Mouse (Mus musculus) 3134 (cell line): ENCODE results near the gene 9630041A04Rik.

Experiments used
- DNase-seq: peaks from one replicate; pipeline ENCODE4 v3.0.0-alpha.2; 2011; ENCODE audit warnings: low spot score; ENCODE audit not compliant: insufficient read length; ENCODE audit errors: extremely low read depth

9630041A04Rik gene

DNA sequence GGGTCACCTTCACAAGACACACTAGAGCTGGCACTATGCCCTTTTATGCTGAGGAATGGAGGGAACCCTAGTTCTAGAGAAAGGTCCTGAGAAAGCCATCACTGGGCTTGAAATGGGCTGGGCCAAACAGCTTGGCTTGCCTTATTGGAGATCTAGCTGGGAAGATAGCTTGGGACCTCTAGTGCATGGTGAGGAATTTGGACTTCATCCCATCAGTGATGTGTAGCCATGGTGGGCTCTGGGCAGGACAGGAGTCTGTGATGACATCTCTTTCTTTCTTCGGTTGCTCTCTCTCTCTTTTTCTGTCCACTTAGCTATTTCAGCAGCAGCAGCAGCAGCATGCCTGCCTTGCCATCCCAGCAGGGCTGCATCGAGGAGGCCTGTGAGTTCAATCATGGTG lies 53.4 kb downstream of the 9630041A04Rik start:
- DNase-seq, result no peak

- no peak for DNase-seq
These were observed 57.1 kb downstream of the 9630041A04Rik start for GRCm38 (mm10) chr9:101918771-101919170.

- no peak for DNase-seq
These were observed 57.7 kb downstream of the 9630041A04Rik start for GRCm38 (mm10) chr9:101919324-101919723.

DNA sequence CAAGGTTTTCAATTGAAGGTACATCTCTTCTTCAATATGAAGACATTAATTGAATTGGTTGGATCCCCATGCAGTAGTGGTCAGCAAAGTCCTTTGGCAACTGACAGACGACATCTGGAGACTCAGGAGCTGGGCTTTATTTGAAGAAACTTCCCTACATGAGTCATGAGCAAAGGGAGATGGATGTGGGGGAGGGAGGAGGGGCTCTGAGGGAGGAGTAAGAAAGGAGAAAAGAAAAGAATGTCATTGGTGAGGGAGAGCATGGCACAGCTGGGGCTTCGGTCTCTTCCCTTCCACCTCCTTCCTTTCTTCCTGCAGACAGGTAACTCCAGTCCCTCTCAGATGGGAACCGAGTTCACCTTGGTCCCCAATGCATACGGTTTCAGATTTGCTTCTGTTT lies 61.2 kb downstream of the 9630041A04Rik start:
- DNase-seq, result no peak

GRCm38 (mm10) chr9:101924829-101925228 lies 63.2 kb downstream of the 9630041A04Rik start:
- no peak for DNase-seq

- no peak for DNase-seq
These were observed 72.4 kb downstream of the 9630041A04Rik start for GRCm38 (mm10) chr9:101933946-101934573.

DNA sequence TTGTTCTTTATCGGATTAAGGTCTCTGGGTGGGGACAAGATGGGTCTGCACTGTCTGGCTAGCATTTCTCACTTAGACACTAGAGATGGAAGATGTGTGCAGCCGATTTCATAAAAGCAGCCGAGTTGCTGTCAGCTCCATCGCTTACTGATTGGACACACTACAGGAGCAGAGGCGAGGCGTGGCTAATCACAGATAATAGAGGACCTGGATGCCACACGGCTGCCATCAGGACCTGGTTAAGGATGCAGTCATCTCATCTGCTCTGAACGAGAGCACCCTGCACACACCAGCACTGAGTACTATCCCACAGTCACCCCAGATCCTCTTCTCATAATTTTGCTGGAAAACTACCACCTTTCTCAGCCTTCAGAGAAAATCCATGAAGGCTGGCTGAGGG lies 73.2 kb downstream of the 9630041A04Rik start:
- no peak for DNase-seq

DNA sequence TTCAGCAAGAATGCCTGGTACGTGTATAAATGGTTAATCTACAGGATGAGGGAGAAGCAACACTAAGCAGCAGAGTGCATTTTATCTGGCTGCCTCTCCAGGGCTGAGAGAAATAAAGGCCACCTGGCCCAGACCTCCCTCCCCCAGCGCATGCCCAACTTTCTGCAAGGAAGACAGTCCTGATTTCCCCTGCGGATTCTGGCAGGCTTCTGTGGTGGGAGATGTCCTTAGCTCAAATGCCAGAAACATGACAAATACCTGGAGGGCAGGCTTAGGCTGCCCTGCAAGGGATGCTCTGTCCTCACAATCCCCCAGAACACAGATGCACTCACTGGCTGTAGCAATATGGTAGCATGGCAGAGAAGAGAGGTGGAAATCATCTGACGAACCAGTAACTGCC lies 76.4 kb downstream of the 9630041A04Rik start:
- DNase-seq, result no peak

DNA sequence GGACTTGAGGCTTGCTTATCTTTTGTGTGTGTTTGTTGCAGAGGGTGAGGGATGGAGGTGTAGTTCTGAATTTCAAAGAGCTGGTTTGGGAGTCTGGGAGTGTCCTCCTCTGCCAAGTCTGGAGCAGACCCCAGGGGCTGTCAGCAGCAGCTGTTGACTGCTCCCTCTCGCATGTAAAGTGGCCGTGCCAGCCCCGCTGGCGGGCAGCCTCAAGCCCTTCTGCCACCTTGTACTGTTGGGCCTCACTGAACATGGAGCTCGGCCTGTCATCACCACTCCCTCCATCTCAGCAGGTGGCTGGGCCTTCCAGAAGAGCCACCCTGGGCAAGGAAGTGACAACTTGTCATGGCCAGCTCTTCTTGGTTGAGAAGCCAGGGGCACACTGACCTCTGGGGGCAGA lies 77.4 kb downstream of the 9630041A04Rik start:
- no peak for DNase-seq

DNA sequence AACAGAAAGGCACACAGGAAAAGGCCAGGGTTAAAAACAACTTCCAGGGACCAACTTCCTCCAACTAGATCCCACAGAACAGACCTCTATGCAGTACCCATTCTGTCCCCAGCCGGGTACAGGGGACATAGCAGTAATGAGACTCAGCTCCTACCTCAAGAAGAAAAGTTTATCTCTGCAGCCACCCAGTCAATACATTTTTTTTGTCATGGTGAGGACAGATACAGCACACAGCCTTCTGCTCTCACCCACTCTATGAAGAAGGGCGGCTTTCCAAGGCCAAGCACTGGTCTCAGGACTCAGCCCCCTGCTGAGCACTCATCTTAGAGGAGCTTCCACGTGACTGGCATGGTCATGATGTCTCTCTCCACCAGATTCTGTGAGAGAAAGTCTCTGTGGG lies 78.5 kb downstream of the 9630041A04Rik start:
- DNase-seq, result no peak

GRCm38 (mm10) chr9:101942058-101942669 lies 80.5 kb downstream of the 9630041A04Rik start:
- no peak for DNase-seq

DNA sequence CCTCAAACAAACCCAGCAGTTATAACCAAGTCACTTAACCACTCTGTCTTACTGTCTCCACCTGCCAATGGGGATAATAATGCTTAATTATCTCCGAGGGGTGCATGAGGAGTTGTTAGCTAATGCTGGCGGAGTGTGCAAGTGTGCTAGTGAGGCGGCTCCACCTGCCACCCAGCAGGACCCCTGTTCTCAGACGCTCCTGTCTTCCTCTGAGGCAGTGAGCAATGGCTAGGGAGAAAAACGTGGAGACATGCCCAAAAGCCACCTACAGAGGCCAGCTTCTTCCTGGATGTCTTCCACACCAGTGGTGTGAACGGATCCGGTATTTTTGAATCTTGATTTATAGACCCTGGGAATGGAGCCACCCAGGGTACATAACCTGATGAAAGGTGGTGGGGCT lies 83.7 kb downstream of the 9630041A04Rik start:
- no peak for DNase-seq

GRCm38 (mm10) chr9:101945814-101946213 lies 84.2 kb downstream of the 9630041A04Rik start:
- DNase-seq, result no peak

DNA sequence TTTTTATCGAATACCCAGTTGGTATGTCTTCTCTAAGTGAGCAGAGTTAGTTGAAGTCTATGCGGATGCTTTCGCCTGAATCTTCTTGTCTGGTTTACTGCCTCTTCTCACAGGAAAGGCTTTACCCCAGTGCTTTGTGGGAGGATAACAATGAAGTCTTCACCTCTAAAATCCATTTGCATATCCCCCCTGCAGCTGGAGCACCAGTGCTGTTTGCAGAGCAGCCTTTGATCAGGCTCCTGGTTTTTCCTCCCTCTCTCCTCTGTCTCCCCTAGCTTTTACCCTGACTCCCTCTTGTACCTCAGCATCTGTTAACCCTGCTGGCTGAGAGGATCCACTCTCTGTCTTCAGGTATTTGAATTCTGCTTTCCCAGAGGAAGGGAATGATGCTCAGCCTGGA lies 88.5 kb downstream of the 9630041A04Rik start:
- no peak for DNase-seq

DNA sequence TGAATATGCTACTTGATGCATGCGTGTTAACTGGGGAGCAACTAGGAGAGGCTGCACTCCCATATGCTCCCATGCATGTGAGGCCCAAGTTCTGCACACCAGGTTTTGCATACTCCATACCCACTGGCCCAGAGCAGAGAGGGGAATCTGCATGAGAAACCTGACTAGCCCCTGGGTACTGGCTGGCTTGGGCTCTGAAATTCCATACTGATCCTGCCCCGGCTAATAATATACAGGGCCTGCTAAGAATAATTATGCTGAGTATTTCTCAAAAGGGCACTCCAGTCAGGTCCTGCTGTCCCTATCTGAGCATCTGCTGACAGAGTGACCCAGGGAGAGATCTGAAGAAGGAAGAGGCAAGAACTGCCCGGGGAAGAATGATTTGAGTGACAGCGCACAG lies 92.9 kb downstream of the 9630041A04Rik start:
- DNase-seq, result no peak

- DNase-seq, result no peak
These were observed 94.6 kb downstream of the 9630041A04Rik start for GRCm38 (mm10) chr9:101956228-101956627.

DNA sequence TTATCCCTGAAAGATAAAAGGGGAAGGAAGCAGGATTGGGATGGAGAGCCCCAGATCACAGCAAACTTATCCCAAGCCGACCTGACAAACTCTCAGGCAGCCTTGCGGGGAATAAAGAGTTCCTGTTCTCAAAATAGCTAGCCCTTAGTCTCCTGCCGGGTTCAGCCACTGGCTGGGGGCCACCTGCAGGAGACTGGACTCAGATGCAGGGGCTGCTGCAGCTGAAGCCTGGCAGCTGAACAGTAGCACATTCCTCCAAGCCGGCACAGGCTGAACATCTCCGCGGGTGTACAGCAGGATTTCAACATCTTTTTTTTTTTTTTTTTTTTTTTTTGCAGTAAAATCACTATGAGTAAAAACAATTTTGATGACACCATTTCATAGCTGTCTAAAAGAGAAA lies 110.2 kb downstream of the 9630041A04Rik start:
- no peak for DNase-seq

DNA sequence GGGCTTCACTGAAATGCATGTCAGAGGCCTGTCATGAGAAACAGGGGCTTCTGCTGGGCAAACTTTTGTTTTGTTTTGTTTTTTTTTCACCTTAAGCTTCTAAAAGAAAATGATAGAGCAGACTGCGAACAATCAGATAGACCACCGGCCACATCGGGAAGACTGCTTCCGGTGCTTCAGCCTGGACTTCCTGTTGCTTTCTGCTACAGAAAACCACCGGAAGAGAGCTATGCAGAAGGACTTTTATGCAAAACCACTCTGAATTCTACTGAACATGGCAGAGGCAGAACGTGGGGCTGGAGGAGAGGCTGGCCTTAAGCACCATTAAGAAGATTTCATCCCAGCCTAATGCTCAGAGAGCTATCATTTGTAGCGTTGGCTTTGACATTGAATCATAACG lies 110.7 kb downstream of the 9630041A04Rik start:
- no peak for DNase-seq

- DNase-seq, result no peak
These were observed 115.3 kb downstream of the 9630041A04Rik start for GRCm38 (mm10) chr9:101976884-101977465.

GRCm38 (mm10) chr9:101981161-101981560 lies 119.5 kb downstream of the 9630041A04Rik start:
- no peak for DNase-seq

GRCm38 (mm10) chr9:101982378-101982777 lies 120.7 kb downstream of the 9630041A04Rik start:
- DNase-seq, result no peak

- DNase-seq, result no peak
These were observed 125.3 kb downstream of the 9630041A04Rik start for GRCm38 (mm10) chr9:101986910-101987309.
